Mouse (Mus musculus) MEL (cell line): ENCODE results near the gene Rnd1.

ENCODE experiments used
- CTCF ChIP-seq, 3 experiments: IDR thresholded peaks in 2 of 3; conservative IDR thresholded peaks in 1 of 3; 2 replicates each; pipeline ENCODE4 v1.5.1; 2011 to 2012; ENCODE audit warnings: low read length in 3 of 3, low read depth in 2 of 3, mild to moderate bottlenecking in 2 of 3, improper control_type of control experiment in 1 of 3, inconsistent platforms in 1 of 3, mixed read lengths in 1 of 3, moderate library complexity in 1 of 3; ENCODE audit not compliant: control insufficient read depth in 1 of 3, insufficient read depth in 1 of 3, poor library complexity in 1 of 3, severe bottlenecking in 1 of 3
- ELF1 ChIP-seq: IDR thresholded peaks from 2 replicates; pipeline ENCODE4 v1.6.1; 2014; ENCODE audit warnings: low read depth, mild to moderate bottlenecking, inconsistent platforms, low read length, improper control_type of control experiment, moderate library complexity
- KAT2A ChIP-seq: conservative IDR thresholded peaks from 2 replicates; pipeline ENCODE4 v1.6.1; 2012; ENCODE audit warnings: low read depth, low read length, improper control_type of control experiment, inconsistent platforms
- POLR2A ChIP-seq, 2 experiments: IDR thresholded peaks; 2 replicates each; pipeline ENCODE4 v1.6.1; 2011 to 2012; ENCODE audit warnings: low read length in 2 of 2, mild to moderate bottlenecking in 2 of 2, control low read depth in 1 of 2, improper control_type of control experiment in 1 of 2, low read depth in 1 of 2, moderate library complexity in 1 of 2; ENCODE audit not compliant: control insufficient read depth in 1 of 2, insufficient read depth in 1 of 2, poor library complexity in 1 of 2
- RAD21 ChIP-seq: IDR thresholded peaks from 2 replicates; pipeline ENCODE4 v1.6.1; 2011; ENCODE audit warnings: mild to moderate bottlenecking, low read depth, low read length, improper control_type of control experiment

GRCm38 (mm10) chr15:98673732-98674131, 3.5 kb downstream of the Rnd1 start:
- no peak for TF ChIP-seq CTCF (IDR thresholded peaks at IDR 0.05 in 2 of 3, conservative IDR thresholded peaks at IDR 0.05 in 1 of 3; ENCODE audit: control insufficient read depth in 1 of 3, insufficient read depth in 1 of 3, low read depth in 2 of 3, low read length in 3 of 3, poor library complexity in 1 of 3, severe bottlenecking in 1 of 3)
- no peak for TF ChIP-seq POLR2A (IDR thresholded peaks at IDR 0.05; ENCODE audit: control insufficient read depth in 1 of 2, insufficient read depth in 1 of 2, low read depth in 1 of 2, low read length in 2 of 2, poor library complexity in 1 of 2)
- no peak for TF ChIP-seq RAD21
- TF ChIP-seq KAT2A = no peak
- TF ChIP-seq ELF1 = no peak
